Mouse (Mus musculus): ENCODE data around the gene Serpinb1c. TPM values are rescaled to one million over a fixed set of nuclear protein-coding genes. Genes with fewer than 3 reads are reported as not detected.
"Not testable (repeated sequence)": the region's sequence is repeated elsewhere in the genome, so short reads cannot be mapped to it uniquely, and the experiment has no call there.

The Serpinb1c gene
- total RNA-seq (2017) = not detected in 2 replicates

- ATAC-seq (replicated peaks in 1 of 2; ENCODE audit: insufficient read depth in 1 of 2, low FRiP score in 2 of 2, low TSS enrichment in 1 of 2, low read depth in 1 of 2, poor library complexity in 2 of 2, severe bottlenecking in 2 of 2) = no peak
These were observed at the start of gene Serpinb1c for GRCm38 (mm10) chr13:32898111-32898510. TSS of gene Serpinb1c (minus strand) at chr13:32898211.

GRCm38 (mm10) chr13:32939191-32939590 lies 41.2 kb upstream of the Serpinb1c start:
- not testable (repeated sequence) for ATAC-seq (replicated peaks in 1 of 2; ENCODE audit: insufficient read depth in 1 of 2, low FRiP score in 2 of 2, low TSS enrichment in 1 of 2, low read depth in 1 of 2, poor library complexity in 2 of 2, severe bottlenecking in 2 of 2)

DNA sequence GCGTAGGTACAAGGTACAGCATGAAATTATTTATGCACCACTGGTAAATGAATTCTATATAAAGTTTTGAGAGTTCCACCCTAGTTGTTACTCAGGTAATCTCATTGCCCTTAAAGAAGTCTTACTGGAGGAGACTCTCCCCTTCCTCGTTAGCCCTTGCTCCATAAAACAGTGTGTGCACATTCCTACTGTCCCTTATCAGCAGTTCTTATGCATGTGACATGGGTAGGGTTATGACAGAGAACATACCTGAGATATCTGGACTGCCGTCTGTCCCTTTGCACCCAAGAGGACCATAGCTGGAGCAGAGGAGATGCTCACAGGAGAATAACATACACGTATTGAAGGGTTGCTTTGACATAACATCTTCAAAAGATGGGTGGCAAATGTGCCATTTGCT lies 40.3 kb upstream of the Serpinb1c start:
- ATAC-seq (replicated peaks in 1 of 2; ENCODE audit: insufficient read depth in 1 of 2, low FRiP score in 2 of 2, low TSS enrichment in 1 of 2, low read depth in 1 of 2, poor library complexity in 2 of 2, severe bottlenecking in 2 of 2) = not testable (repeated sequence)

- peak; percentile 88 to 89 for ATAC-seq (replicated peaks in 1 of 2; ENCODE audit: insufficient read depth in 1 of 2, low FRiP score in 2 of 2, low TSS enrichment in 1 of 2, low read depth in 1 of 2, poor library complexity in 2 of 2, severe bottlenecking in 2 of 2)
These were observed 36.8 kb upstream of the Serpinb1c start for GRCm38 (mm10) chr13:32934706-32935381.

GRCm38 (mm10) chr13:32929107-32929750 lies 31.2 kb upstream of the Serpinb1c start:
- peak; percentile 42 to 56; a peak in 2 of 4 replicates for ATAC-seq (replicated peaks in 1 of 2; ENCODE audit: insufficient read depth in 1 of 2, low FRiP score in 2 of 2, low TSS enrichment in 1 of 2, low read depth in 1 of 2, poor library complexity in 2 of 2, severe bottlenecking in 2 of 2)

DNA sequence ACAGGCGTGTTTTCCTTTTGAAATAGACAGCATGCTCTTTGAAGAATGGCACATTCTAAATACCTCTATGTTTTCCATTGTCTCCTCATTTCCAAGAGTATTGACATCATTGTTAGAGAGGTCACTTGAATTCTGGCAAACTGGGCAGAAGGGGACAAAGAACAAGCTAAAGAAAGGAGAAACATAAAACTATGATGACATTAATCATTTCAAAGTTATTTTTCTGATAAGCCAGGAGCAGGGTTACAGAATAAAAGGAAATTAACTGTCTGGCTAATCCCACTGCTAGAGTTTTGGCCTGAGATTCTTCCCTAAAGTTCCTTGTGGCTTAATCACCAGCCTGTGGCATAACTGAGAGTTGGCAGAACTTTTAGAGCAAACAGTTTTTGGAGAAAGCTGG lies 29.2 kb upstream of the Serpinb1c start:
- ATAC-seq (replicated peaks in 1 of 2; ENCODE audit: insufficient read depth in 1 of 2, low FRiP score in 2 of 2, low TSS enrichment in 1 of 2, low read depth in 1 of 2, poor library complexity in 2 of 2, severe bottlenecking in 2 of 2) = no peak

DNA sequence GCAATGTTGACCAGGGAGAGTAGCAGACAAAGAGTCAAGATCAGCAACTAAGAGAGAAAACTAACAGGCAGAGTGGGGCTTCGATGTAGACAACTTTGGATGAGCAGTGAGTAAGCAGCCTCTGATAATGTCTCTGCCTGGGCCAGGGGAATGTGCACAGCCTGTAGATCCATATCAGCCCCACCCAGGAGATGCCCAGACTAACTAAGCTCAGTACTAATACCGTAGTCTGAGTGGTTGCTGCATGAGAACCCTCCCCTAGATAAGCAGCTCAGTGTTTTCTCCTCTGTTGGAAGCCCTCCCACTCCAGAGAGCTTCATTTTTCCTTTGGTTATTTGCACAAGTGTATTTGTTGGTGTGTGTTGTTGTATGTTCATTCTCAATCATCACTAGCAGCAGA lies 28.6 kb upstream of the Serpinb1c start:
- ATAC-seq (replicated peaks in 1 of 2; ENCODE audit: insufficient read depth in 1 of 2, low FRiP score in 2 of 2, low TSS enrichment in 1 of 2, low read depth in 1 of 2, poor library complexity in 2 of 2, severe bottlenecking in 2 of 2) = no peak

GRCm38 (mm10) chr13:32924578-32925360 lies 26.8 kb upstream of the Serpinb1c start:
- ATAC-seq (replicated peaks in 1 of 2; ENCODE audit: insufficient read depth in 1 of 2, low FRiP score in 2 of 2, low TSS enrichment in 1 of 2, low read depth in 1 of 2, poor library complexity in 2 of 2, severe bottlenecking in 2 of 2) = no peak

DNA sequence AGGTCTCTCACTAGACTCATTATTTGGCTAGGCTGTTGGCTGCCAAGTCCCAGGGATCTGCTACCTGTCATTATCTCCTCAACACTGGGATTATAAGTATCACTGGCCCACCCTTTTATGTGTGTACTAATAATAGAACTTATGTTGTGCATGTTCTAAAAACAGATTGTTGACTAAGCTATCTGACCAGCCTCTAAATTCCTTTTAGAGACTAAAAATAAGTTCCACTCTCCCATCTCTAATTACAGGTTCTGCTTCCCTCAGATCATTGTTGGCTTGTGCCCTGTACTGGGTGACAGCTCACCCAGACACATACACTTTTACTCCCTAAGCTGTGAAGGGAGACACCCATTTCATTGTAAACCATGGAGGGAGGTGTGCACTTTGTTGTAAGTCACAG lies 24.6 kb upstream of the Serpinb1c start:
- ATAC-seq (replicated peaks in 1 of 2; ENCODE audit: insufficient read depth in 1 of 2, low FRiP score in 2 of 2, low TSS enrichment in 1 of 2, low read depth in 1 of 2, poor library complexity in 2 of 2, severe bottlenecking in 2 of 2) = no peak

DNA sequence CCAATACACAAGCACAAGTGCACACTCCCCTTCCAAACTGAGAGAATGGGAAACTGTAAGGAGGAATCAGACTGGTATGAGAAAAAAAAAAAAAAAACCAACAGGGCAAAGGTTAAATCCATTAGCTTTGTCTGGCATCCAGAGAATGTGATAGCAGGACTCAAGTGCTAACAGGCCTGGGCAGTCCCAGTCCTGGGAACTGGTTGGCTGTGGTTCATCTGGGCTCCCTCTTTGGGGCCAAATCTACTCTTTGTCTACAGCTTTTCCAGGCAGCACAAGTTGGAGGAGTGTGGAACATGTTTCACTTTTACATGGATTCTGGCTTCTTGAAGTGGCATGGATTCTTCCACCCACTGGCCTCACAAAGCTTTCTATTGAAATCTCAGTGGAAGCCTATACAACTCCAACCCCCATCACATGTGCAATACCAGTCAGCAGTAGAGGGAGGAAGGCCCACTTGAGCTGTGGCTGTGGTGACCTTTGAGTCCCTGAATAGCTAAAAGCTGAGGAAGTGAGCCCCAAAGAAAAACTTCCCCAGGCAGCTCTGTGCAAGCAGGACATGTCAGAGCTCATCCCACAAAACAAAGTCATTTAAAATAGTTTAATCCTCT lies 14.9 kb upstream of the Serpinb1c start:
- no peak for ATAC-seq (replicated peaks in 1 of 2; ENCODE audit: insufficient read depth in 1 of 2, low FRiP score in 2 of 2, low TSS enrichment in 1 of 2, low read depth in 1 of 2, poor library complexity in 2 of 2, severe bottlenecking in 2 of 2)

- ATAC-seq (replicated peaks in 1 of 2; ENCODE audit: insufficient read depth in 1 of 2, low FRiP score in 2 of 2, low TSS enrichment in 1 of 2, low read depth in 1 of 2, poor library complexity in 2 of 2, severe bottlenecking in 2 of 2) = peak; percentile 36 to 59
These were observed 10.2 kb upstream of the Serpinb1c start for GRCm38 (mm10) chr13:32908182-32908581.

- peak; percentile 87 to 93 for ATAC-seq (replicated peaks in 1 of 2; ENCODE audit: insufficient read depth in 1 of 2, low FRiP score in 2 of 2, low TSS enrichment in 1 of 2, low read depth in 1 of 2, poor library complexity in 2 of 2, severe bottlenecking in 2 of 2)
These were observed 5.3 kb upstream of the Serpinb1c start for GRCm38 (mm10) chr13:32903211-32903873.

DNA sequence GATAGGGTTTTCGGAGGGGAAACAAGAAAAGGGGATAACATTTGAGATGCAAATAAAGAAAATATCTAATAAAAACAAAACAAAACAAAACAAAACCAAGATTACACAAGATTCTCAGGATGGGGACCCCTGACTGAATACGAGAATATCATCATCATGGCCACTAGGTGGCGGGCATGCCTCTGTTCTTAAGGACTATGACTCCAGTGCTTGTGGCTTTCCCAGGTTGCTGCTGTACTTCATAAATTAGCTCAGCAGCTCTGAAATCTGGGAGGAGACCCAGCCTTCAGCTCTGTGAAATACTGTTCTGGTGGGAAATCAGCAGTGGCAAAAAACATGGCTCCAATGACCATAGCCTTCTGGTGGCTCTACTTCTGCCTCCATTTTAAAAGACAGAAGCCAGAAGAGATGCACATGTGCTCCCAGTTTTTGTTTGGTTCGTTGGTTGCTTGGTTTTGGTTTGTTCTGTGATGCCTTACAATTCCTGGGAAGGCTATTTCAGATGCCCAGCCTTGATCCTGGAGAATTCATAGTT lies 4.5 kb upstream of the Serpinb1c start:
- peak; percentile 72 to 74; a peak in 3 of 4 replicates for ATAC-seq (replicated peaks in 1 of 2; ENCODE audit: insufficient read depth in 1 of 2, low FRiP score in 2 of 2, low TSS enrichment in 1 of 2, low read depth in 1 of 2, poor library complexity in 2 of 2, severe bottlenecking in 2 of 2)

- ATAC-seq (replicated peaks in 1 of 2; ENCODE audit: insufficient read depth in 1 of 2, low FRiP score in 2 of 2, low TSS enrichment in 1 of 2, low read depth in 1 of 2, poor library complexity in 2 of 2, severe bottlenecking in 2 of 2) = peak; percentile 74 to 83
These were observed 2.6 kb upstream of the Serpinb1c start for GRCm38 (mm10) chr13:32900639-32901038.

GRCm38 (mm10) chr13:32899114-32899513 lies 1.1 kb upstream of the Serpinb1c start:
- ATAC-seq (replicated peaks in 1 of 2; ENCODE audit: insufficient read depth in 1 of 2, low FRiP score in 2 of 2, low TSS enrichment in 1 of 2, low read depth in 1 of 2, poor library complexity in 2 of 2, severe bottlenecking in 2 of 2) = not testable (repeated sequence)

- ATAC-seq (replicated peaks in 1 of 2; ENCODE audit: insufficient read depth in 1 of 2, low FRiP score in 2 of 2, low TSS enrichment in 1 of 2, low read depth in 1 of 2, poor library complexity in 2 of 2, severe bottlenecking in 2 of 2) = no peak
These were observed 1.1 kb downstream of the Serpinb1c start for GRCm38 (mm10) chr13:32896931-32897330.

DNA sequence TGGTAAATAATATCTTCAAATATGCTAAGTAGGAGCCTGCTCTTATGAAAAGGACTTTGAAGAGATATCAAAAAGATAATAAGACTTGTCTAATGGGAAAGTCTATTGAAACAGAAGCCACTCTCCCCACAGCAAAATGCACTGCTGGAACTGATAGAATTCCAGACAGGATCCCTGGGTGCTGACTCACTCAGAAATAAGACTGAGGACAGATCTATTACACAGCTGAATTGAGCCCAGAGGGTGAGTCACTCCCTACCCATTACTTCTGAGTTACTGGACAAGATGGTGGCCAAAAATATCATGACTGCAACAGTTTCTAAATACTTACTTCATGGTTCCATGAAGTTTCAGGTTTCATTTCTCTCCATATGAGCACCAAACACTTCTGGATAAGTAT lies 13.3 kb downstream of the Serpinb1c start:
- no peak for ATAC-seq (replicated peaks in 1 of 2; ENCODE audit: insufficient read depth in 1 of 2, low FRiP score in 2 of 2, low TSS enrichment in 1 of 2, low read depth in 1 of 2, poor library complexity in 2 of 2, severe bottlenecking in 2 of 2)

Data from hematopoietic stem cell, adult 5-6 weeks (primary cell).